Mouse (Mus musculus) lung, adult 2 months (tissue): ENCODE measurements at regions not wholly inside any gene's neighbourhood (a gene's known extent, or its start where the extent isn't known, plus 50 kb on each side); places are given as distances from the start of the nearest gene placed in this dataset.

Experiments used
- DNase-seq: peaks from one replicate; pipeline ENCODE4 v3.0.0; 2022
- H3K4me1 ChIP-seq: fragments of 200-500 bp; 2 replicates; pipeline ENCODE4 v1.6.1; 2011; ENCODE audit warnings: low read length; ENCODE audit not compliant: control insufficient read depth, insufficient read depth
- H3K4me3 ChIP-seq: fragments of 200-500 bp; replicated peaks from 2 replicates; pipeline ENCODE3; 2011; ENCODE audit warnings: low read depth, mild to moderate bottlenecking, control low read depth, low read length; ENCODE audit errors: extremely low read depth
- CTCF ChIP-seq: fragments of 200-500 bp; IDR thresholded peaks from 2 replicates; pipeline ENCODE4 v1.5.1; 2011; ENCODE audit warnings: mild to moderate bottlenecking, low read length, control low read depth; ENCODE audit not compliant: insufficient read depth
- POLR2A ChIP-seq: fragments of 200-500 bp; IDR thresholded peaks from 2 replicates; pipeline ENCODE4 v1.6.1; 2011; ENCODE audit warnings: low read depth, mild to moderate bottlenecking, control low read depth, low read length, borderline replicate concordance; ENCODE audit errors: extremely low read depth
- WGBS: fragments of 180-500 bp; shearing (Covaris S2); methylation state at CpG from one replicate; pipeline ENCODE4 v1.1.7; 2018; 5-methylcytosine and 5-hydroxymethylcytosine counted together

DNA sequence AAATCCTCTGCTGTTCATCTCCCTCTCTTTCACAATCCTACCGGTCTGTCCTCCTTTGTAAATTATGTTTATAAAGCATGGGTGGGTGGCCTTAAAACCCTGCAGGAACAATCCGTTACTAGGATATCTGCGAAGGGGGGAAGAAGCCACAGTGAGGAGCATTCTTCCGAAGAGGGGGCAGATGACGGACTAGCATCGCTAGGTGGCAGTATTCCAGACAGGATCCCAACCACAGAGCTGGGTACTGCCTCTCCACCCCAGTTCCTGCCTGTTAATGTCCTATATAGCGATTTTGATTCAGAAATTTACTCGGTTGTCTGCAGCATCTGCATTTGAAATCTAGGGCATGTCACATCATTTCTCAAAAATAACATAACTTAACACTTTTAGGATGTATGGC is 419.9 kb upstream of the Atp2b1 start:
- WGBS = 14% methylated on average over 8 of the region's 8 CpGs
- peak; percentile 49 for DNase-seq

GRCm38 (mm10) chr10:98496254-98496653 is 418.0 kb upstream of the Atp2b1 start:
- TF ChIP-seq POLR2A (no peak), CTCF (no peak)
- Histone ChIP-seq H3K4me1 (no peaks in the 10 kb centered on the region), H3K4me3 (no peak overlapping the region)
- 72% methylated on average over 4 of the region's 4 CpGs for WGBS
- DNase-seq = no peak

More for the DNA sequence above, 419.9 kb upstream of the Atp2b1 start:
- TF ChIP-seq POLR2A = no peak
- TF ChIP-seq CTCF = peak; percentile 92
- H3K4me1 ChIP-seq = no peaks in the 10 kb centered on the region
- no peak overlapping the region for H3K4me3 ChIP-seq

GRCm38 (mm10) chr10:98500315-98500714 is 413.9 kb upstream of the Atp2b1 start:
- 88% methylated on average over 4 of the region's 4 CpGs for WGBS
- H3K4me1 ChIP-seq = no peaks in the 10 kb centered on the region
- DNase-seq = no peak
- no peak overlapping the region for H3K4me3 ChIP-seq
- no peak for TF ChIP-seq CTCF
- TF ChIP-seq POLR2A = no peak

DNA sequence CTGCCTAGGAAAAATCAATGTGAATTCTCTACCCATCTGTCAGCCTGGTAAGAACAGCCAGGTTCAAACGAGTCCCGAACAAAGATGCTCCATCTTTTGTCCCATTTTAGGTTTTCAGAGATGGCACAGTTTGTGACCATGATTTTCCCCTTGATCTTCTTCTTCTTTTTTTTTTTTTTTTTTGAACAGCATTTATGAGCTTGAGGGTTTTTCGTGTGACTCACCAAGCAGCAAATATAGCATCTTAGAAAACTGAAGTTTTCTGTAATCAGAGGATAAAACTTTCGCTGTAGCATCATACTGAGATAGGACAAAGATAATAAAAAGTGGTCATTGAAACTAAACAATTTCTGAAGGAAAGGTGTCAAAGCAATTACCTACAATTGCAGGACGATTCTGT is 412.6 kb upstream of the Atp2b1 start:
- WGBS = 76% methylated on average over 5 of the region's 5 CpGs
- no peak overlapping the region for H3K4me3 ChIP-seq
- H3K4me1 ChIP-seq = no peaks in the 10 kb centered on the region
- no peak for DNase-seq
- TF ChIP-seq CTCF = no peak
- no peak for TF ChIP-seq POLR2A

DNA sequence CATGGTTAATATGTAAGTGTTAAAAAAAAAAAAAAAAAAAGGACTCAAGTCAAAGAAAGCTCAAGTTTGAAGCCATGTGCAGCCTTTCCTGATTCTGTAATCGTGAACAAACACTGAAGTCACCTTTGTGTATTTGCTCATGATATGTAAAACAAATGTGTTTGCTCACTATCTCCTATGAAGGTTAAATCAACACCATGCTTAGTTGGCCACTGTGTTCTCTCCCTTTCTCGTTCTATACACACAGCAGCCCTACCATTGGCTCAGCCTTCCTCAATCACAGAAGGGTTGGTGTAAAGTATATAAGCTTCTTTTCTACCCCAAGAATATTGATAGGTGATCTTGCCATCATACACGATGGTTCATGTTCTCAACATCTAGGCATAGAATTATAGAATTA is 409.7 kb upstream of the Atp2b1 start:
- 67% methylated on average over 3 of the region's 3 CpGs for WGBS
- no peak for TF ChIP-seq POLR2A
- TF ChIP-seq CTCF = no peak
- DNase-seq = no peak
- Histone ChIP-seq H3K4me1 (no peaks in the 10 kb centered on the region), H3K4me3 (no peak overlapping the region)

DNA sequence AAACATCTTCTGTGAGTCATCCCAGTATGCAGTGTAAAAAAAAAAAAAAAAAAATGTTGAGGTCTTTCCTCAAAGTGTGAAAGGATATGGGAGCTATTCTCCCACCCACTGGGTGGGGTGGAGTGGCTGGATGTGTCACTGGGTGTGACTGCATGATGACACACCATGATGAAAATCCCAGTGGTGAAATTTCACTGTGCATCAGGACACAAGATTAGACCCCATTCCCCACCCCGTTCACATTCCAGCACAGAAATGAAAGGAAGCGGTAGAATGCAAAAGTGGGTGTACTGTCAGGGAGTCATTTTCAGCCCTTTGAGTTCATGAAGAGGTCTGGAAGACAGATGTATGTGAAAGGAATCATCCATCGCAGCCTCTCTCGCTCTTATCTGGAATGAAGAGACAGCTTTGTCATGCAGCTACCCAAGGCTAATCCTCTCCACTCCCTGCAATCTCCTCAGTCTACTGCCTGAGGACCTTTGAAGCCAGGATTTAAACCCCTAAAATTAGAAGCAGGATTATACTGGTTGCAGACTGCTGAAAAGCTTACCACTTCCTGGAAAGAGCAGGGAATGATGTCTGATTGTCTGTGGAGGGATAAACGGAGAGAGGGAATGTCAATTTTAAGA is 405.6 kb upstream of the Atp2b1 start:
- no peak for DNase-seq
- TF ChIP-seq POLR2A (no peak), CTCF (no peak)
- Histone ChIP-seq H3K4me1 (no peaks in the 10 kb centered on the region), H3K4me3 (no peak overlapping the region)
- WGBS = 41% methylated on average over 5 of the region's 5 CpGs

GRCm38 (mm10) chr10:98514836-98515235 is 399.4 kb upstream of the Atp2b1 start:
- TF ChIP-seq POLR2A = no peak
- no peak for TF ChIP-seq CTCF
- H3K4me1 ChIP-seq = no peaks in the 10 kb centered on the region
- DNase-seq = no peak
- H3K4me3 ChIP-seq = no peak overlapping the region
- WGBS = 76% methylated on average over 1 of the region's 1 CpGs

DNA sequence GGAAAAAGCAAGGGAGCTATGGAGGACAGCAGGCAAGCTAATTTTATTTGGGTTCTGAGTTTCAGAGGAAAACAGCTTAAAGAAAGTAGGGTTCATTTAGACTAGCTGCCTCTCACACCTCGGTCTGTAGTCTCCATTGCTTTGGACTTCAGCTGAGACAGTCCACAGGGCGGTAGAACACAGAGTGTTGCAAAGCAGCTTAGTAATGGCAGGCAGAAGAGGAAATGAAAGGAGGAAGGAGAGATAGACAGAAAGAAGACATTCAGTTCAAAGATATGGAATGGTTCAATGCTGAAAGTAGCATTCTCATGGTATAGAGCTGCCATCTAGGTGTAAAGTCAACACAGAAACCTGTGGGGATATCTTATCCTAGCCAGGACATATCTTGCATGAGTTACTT is 396.6 kb upstream of the Atp2b1 start:
- TF ChIP-seq CTCF (no peak), POLR2A (no peak)
- Histone ChIP-seq H3K4me1 (no peaks in the 10 kb centered on the region), H3K4me3 (no peak overlapping the region)
- 91% methylated on average over 2 of the region's 2 CpGs for WGBS
- no peak for DNase-seq

GRCm38 (mm10) chr10:98529565-98529964 is 384.6 kb upstream of the Atp2b1 start:
- TF ChIP-seq CTCF (no peak), POLR2A (no peak)
- no peak for DNase-seq
- WGBS = 63% methylated on average over 4 of the region's 4 CpGs
- Histone ChIP-seq H3K4me3 (no peak overlapping the region), H3K4me1 (no peaks in the 10 kb centered on the region)

DNA sequence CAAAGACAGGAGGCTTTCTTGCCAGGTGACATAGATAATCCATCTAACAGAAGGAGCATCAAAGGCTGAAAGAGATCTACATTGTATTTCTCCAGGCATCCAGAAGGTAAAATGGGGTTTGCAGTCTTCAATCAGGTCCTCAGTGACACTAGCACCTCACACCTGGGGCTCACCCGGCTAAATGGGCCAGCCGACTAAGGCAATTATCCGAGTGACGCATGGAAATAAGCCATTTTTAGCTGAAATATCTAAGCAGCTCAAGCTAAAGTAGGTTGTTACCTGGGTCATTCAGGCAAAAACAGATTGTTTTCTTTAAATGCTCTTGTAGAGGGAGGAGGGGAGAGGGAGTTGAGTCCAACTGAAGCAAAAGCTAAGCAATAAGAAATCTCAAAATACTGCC is 382.8 kb upstream of the Atp2b1 start:
- no peak overlapping the region for H3K4me3 ChIP-seq
- H3K4me1 ChIP-seq = no peaks in the 10 kb centered on the region
- DNase-seq = no peak
- WGBS = 93% methylated on average over 4 of the region's 4 CpGs
- TF ChIP-seq POLR2A = no peak
- no peak for TF ChIP-seq CTCF
